Mouse (Mus musculus): ENCODE data around the gene Lima1.

GRCm38 (mm10) chr15:99847207-99847881 is 27.9 kb downstream of the Lima1 start:
- TF ChIP-seq CTCF (IDR thresholded peaks at IDR 0.05; ENCODE audit: low read depth) = no peak
- TF ChIP-seq EP300 (IDR thresholded peaks at IDR 0.05; ENCODE audit: low read depth) = no peak
